Mouse (Mus musculus) gastrocnemius, adult 18-20 months (tissue): Measurements from ENCODE around the gene Scarf1. TPM values are rescaled to one million over a fixed set of nuclear protein-coding genes. Genes with fewer than 3 reads are reported as not detected.
"Not testable (repeated sequence)": the region's sequence is repeated elsewhere in the genome, so short reads cannot be mapped to it uniquely, and the experiment has no call there.

Experiments
- DNase-seq: peaks from one replicate; pipeline ENCODE4 v3.0.0; 2021; ENCODE audit warnings: low spot score
- total RNA-seq, 2 experiments: library from RNA; stranded (reverse); gene quantifications; 2 replicates each; pipeline ENCODE4 v1.2.3; 2021

Scarf1 gene
- total RNA-seq, 2 experiments from 2014 or later, result 2.4 to 3.3 TPM

GRCm38 (mm10) chr11:75537491-75538183, 24.3 kb downstream of the Scarf1 start:
- no peak for DNase-seq

DNA sequence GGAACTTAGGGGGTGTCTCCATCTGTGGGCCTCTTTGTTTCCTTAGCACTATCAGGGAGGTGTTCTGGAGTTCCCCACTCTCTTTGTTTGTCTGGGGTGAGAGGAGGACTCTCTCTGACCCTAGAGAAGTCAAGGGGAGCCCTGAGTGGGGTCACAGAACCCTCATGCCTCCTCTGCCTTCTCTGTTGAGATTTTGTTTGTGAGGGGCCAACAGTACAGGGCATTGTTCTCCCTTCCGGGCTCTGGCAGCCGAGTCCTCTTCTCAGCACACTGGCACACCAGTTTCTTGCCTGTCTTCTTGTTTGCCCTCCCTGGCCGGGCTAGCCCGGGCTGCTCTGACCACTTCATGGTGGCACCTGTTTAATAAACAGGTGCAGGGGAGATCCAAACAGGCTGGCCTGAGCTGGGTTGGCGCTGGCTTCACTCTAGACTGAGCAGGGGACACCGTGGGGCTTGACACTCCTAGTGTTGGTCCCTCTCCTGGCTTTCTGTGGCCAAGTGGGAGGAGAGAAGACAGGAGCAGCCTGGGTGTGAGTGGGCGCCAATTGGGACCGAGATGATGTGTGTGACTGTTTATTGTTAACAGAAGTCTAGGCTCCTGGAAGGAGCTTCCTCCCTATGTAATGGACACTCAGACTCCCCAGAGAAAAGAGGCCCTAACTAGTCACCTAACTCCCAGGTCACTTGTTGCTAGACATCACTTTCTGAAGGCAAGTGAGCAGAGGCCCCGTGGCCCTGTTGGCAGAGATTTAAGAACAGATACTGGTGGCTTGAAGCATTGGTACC, 25.0 kb downstream of the Scarf1 start:
- DNase-seq, result no peak

- DNase-seq, result no peak
Observed at GRCm38 (mm10) chr11:75538970-75539299, 25.6 kb downstream of the Scarf1 start.

DNA sequence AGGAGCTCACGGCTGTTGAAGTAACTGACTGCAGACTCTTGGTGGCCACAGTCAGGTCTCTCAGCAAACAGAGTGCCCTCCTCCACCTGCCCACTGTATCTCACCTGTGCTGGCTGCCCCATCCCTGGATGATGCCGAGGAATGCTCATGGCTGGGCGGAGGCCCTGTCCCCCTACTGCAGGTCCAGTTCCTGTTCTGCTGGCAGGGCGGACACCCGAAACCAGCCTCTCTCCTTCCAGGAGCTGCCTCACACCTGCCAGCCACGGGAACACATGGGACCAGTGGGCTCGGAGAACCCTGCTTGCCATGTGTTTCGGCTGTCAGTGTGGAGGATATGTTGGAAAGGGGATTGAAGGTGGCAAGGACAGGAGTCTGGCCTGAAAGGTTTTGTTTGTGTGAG, 26.9 kb downstream of the Scarf1 start:
- peak; percentile 61 for DNase-seq

GRCm38 (mm10) chr11:75540710-75541581, 27.6 kb downstream of the Scarf1 start:
- DNase-seq, result no peak

- DNase-seq, result no peak
Observed at GRCm38 (mm10) chr11:75544713-75545112, 31.4 kb downstream of the Scarf1 start.

- no peak for DNase-seq
Observed at GRCm38 (mm10) chr11:75546057-75546456, 32.7 kb downstream of the Scarf1 start.

GRCm38 (mm10) chr11:75549658-75550111, 36.3 kb downstream of the Scarf1 start:
- DNase-seq, result no peak

DNA sequence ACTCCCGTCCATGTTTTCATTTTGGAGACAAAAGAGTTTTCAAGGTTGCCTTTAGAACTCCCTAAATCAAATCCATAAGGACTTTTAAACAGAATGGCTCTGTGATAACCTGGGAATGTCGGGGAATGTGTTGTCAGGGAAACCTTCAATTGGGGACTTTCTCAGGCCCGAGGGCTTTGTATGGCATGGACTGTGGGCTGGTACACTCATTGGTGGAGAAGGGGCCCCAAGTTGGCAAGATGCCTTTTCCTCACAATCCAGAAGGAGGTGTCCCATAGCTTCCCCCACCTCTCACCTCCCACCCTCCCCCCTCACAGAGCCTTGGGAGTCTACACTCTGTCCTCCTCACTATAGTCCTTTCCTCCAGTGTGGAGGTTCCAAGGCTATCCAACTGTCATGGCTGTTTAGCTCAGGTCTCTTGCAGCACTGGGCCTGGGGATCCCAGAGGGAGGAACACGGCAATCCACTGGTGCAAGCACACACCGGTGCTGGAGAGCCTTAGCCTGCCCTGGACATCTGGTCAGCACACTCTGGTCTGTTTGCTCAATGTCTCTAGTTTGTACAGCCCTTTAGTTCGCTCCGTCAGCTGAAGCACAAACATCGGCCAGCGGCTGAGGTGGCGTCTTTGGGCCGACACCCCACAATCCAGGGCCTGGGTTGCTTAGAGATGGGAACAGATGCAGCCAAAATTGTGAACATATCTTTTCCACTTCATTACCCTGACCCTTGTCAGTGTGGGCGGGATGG, 37.0 kb downstream of the Scarf1 start:
- peak; percentile 61 for DNase-seq

DNA sequence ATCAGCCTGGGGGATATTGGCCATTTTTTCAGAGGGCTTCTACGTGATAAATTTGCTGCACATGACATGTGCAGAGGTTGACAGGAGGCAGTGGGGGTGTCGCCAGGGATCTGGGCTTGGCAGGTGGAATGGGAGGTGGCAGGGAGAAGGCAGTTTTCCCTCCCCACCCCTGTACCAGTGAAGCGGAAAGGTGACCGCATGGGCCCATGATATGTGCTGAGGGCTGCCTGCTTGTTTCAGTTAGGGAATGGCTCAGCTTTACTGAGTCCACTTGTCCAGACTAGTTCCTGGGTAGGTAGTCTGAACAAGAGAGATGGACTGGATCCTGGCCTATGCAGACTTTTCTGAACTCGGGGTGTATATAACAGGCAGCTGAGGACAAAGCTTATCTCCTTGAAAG, 38.0 kb downstream of the Scarf1 start:
- DNase-seq, result no peak

GRCm38 (mm10) chr11:75551961-75552441, 38.7 kb downstream of the Scarf1 start:
- peak; percentile 79 for DNase-seq

- DNase-seq, result no peak
Observed at GRCm38 (mm10) chr11:75552906-75553482, 39.7 kb downstream of the Scarf1 start.

GRCm38 (mm10) chr11:75556006-75556405, 42.7 kb downstream of the Scarf1 start:
- not testable (repeated sequence) for DNase-seq

GRCm38 (mm10) chr11:75557142-75557541, 43.8 kb downstream of the Scarf1 start:
- DNase-seq, result no peak

DNA sequence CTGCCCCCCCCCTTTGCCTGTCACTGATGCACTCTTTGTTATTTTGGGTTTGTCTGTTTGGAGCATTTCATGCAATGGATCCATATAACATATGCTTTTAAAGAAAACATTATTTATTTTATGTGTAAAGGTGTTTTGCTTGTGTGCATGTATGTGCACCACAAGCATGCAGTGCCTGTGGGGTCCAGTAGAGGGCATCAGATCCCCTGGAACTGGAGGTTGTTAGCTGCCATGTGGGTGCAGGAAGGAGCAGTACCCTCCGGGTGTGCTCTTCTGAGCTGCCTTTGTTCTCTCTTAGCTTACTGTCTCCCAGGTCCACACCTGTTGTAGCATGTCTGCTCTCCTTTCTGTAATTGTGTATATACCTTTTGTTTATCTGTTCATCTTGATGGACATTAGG, 44.8 kb downstream of the Scarf1 start:
- DNase-seq, result no peak

DNA sequence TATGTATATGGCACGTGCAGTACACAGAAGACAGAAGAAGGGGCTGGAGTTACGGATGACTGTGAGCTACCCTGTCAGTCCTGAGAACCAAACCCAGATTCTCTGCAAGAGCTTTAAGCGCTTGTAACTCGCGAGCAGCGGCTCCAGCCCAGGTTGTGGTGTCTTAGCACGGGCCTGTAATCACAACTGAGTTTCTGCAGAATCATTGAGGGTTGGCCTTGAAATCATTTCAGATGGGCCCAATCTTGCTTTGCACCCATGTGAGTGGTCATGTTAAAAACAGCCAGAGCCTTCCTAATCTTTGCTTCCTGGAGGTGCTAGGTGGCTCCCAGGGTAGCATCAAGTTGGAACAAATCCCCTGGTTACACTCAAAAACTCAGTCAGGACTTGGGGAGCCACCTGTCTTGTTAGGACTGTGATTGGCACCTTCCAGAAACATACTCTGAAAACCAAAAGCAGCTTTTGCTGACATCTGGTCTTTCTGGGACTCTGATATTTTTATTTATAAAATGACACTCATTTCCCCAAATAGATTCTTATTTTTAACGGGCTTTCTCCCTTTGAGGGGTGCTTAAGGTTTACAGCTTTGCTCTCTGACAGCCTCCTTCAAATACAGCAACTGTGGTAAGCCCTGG, 46.6 kb downstream of the Scarf1 start:
- no peak for DNase-seq

DNA sequence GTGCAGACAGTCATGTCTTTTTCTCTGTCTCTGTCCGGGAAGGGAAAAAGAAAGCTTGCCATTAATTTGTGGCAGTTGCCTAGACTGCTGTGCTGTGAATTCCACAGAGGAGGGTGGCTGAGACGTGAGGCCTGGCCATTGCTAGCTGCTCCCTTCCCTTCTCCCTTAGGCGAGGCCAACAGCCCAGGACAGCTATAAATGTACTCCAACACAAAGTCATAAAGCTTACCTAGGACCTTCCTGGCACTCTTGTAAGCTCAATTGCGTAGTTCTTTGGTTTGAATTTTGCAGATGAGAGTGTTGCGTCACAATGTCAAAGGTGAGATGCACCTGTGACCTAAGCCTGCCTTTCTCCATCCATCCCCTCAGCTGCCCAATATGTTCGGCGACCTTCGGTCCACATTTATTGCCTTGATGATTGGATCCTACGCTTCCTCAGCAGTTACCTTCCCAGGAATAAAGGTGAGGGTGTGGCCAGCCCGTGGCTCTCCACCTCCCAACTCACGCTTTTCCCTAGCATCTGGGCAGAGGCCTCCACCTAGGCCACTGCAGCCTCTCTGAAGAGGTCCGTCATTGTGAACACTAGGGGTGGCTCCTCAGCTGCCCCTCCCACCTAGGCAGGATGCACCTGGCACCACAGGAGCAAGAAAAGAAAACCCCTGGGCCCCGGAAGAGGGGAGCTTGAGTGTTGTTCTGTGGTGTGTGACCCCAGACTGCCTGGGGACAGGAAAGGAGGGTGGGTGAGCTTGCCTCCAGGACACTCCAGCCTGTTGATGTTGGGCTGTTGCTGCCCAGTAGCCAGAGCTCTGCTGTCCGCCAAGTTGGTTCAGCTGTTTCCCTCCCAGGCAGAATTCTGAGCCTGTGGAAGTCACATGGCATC, 47.4 kb downstream of the Scarf1 start:
- no peak for DNase-seq

DNA sequence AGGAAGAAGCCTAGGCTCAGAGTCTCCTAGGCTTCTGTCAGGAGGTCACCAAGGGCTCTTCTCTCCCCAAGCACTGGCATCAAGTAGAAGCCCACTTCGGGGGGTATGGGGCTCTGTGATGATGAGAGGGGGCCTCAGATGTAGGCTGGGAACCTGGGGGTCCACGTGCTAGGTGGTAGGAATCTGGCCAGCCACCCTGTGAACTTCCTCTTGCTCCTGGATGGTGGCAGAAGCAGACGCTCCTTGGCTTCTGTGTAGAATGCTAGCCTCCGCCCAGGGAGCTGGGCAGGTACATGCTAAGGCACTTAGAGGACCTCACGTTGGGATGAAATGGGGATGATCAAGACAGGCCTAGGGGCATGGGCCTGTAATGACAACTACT, 48.1 kb downstream of the Scarf1 start:
- no peak for DNase-seq

DNA sequence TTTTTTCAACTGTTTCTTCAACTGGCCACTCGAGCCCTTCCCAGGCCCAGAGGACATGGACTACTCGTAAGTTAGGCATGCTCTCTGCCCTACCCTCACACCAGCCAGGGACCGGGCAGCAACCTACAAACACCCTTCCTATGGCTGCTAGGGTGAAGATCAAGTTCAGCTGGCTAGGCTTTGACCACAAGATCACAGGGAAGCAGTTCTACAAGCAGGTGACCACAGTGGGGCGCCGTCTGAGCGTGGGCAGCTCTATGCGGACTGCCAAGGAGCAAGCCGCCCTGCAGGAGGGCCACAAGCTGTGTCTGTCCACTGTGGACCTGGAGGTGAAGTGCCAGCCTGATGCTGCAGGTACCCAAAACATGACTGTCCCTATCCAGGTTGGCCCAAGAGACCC, 49.5 kb downstream of the Scarf1 start:
- no peak for DNase-seq
